Mouse (Mus musculus): ENCODE results near the gene Stra6. TPM values are rescaled to one million over a fixed set of nuclear protein-coding genes. Genes with fewer than 3 reads are reported as not detected.

Gene Stra6
- 47.5 and 48.5 TPM in 2 replicates for polyA plus RNA-seq (2015; fragmentation: Nextera tagmentation; extraction: Ambion mirVana)

DNA sequence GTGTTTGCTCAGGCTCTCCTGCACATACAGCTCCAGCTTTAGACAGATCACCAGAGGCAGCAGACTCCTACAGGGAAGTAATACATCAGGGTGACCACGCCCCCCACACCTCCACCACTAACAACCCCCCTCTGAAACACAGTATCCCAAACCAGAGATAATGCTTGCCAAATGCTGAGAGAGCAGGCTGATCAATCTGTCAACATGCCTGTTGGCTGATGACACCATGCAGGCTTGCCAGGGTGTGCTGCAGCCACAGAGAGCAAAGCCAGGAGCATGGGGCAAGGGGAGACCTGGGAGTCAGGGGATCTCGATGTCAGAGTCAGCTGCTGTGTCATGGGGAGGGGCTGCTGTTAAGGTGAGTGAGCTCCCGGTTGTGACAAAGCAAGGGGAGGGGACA is at the start of gene Stra6:
Stra6 (plus strand) TSS at position 258 of the 400 bp plus-strand sequence.
- Histone ChIP-seq H3K4me2 (no peak within 1 kb of the TSS), H3K4me1 (replicated peaks) (peaks cover 73% of the 10 kb centered on the region), H3K9ac (no peak within 1 kb of the TSS), H3K27me3 (peaks cover 23% of the 10 kb centered on the region), H3K27ac (replicated peaks) (peak within 1 kb of the TSS; percentile 20; the same call in 1 of the 2 replicates), H3K4me3 (no peak within 1 kb of the TSS), H3K36me3 (no peaks in the 10 kb centered on the region), H3K9me3 (no peaks in the 10 kb centered on the region)
- ATAC-seq (ENCODE audit: low read depth) = no peak
- WGBS = 27% methylated on average over 3 of the region's 3 CpGs

DNA sequence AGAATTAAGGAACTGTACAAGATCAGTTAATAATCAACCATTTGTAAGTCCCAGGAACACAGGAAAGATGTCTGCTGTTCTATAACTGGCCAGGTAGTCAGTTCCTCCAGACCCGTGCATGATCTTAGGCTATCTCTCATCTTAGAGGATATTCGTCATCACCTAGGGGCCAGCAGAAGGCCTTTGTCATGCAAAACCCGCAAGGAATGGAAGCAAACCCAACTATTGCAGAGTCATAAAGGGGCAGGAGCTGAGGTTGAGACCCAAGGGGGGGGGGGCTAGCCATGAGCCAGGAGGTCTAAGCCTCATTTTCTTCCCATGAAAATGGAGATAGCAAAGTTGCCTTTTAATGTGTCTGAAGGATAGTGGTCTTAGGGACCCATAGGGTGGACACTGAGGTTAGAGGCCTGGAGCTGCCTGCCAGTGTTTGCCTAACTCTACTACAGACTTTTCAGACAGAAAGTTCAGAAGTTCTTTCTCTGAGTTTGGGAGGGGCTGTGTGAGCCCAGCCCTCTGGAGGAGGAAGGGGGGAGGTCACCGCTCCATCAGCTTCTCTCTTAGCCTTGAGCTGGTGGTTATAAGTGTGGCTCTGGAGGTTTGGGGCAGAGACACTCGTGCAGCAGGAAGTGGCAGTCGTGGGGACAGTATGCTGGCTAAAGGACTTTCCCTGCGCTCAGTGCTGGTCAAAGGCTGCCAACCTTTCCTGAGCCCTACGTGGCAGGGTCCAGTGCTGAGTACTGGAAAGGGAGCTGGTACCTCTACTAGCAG is 49.0 kb upstream of the Stra6 start:
- Histone ChIP-seq H3K9ac (no peak overlapping the region), H3K9me3 (no peaks in the 10 kb centered on the region), H3K36me3 (no peaks in the 10 kb centered on the region), H3K4me1 (replicated peaks) (peaks cover under 1% of the 10 kb centered on the region), H3K4me3 (no peak overlapping the region), H3K4me2 (no peak overlapping the region), H3K27me3 (no peaks in the 10 kb centered on the region), H3K27ac (replicated peaks) (no peak overlapping the region)
- ATAC-seq (ENCODE audit: low read depth) = no peak
- WGBS = 66% methylated on average over 8 of the region's 8 CpGs

DNA sequence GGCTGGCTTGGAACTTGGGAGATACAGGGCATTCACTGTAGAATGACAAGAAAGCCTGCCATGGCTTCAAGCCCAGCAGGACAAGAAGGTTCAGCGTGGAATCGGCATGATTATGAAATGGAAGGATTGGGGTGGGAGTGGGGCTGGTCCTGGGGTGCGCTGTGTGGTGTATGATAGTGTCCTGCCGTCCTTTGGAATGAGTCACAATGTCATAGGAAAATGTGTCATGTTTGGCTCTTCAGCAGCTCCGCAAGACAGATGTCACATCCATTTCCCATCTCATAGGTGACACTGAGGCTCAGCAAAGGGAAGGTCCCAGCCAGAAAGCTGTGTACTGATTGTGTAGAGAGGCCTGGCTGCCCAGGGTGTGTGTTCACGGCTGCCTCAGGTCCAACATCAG is 47.7 kb upstream of the Stra6 start:
- H3K4me2 ChIP-seq = no peak overlapping the region
- no peaks in the 10 kb centered on the region for H3K9me3 ChIP-seq
- H3K4me1 ChIP-seq (replicated peaks) = no peaks in the 10 kb centered on the region
- H3K36me3 ChIP-seq = no peaks in the 10 kb centered on the region
- H3K27me3 ChIP-seq = no peaks in the 10 kb centered on the region
- WGBS = 89% methylated on average over 6 of the region's 6 CpGs
- no peak overlapping the region for H3K9ac ChIP-seq
- no peak for ATAC-seq (ENCODE audit: low read depth)
- no peak overlapping the region for H3K27ac ChIP-seq (replicated peaks)
- no peak overlapping the region for H3K4me3 ChIP-seq

DNA sequence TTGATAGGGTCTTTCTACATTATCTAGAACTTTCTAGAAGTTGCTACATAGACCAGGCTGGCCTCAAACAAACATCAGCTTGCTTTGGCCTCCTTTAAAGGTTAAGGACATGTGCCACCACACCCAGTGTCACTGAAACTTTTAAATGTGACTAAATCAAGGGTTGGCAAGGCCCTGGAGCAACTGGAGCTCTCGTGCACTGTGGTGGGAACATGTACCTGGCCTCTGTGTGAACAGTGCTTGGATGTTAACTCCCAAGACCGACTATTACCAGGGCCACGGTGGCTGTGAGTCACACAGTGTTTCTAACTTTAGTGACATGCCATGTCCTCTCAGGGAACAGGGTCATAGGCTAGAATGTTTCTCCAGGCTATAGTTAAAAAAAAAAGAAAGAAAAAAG is 46.6 kb upstream of the Stra6 start:
- Histone ChIP-seq H3K4me1 (replicated peaks) (no peaks in the 10 kb centered on the region), H3K9ac (no peak overlapping the region), H3K9me3 (no peaks in the 10 kb centered on the region), H3K27me3 (no peaks in the 10 kb centered on the region), H3K4me2 (no peak overlapping the region), H3K36me3 (no peaks in the 10 kb centered on the region), H3K4me3 (no peak overlapping the region), H3K27ac (replicated peaks) (no peak overlapping the region)
- WGBS = 76% methylated on average over 3 of the region's 3 CpGs
- no peak for ATAC-seq (ENCODE audit: low read depth)

DNA sequence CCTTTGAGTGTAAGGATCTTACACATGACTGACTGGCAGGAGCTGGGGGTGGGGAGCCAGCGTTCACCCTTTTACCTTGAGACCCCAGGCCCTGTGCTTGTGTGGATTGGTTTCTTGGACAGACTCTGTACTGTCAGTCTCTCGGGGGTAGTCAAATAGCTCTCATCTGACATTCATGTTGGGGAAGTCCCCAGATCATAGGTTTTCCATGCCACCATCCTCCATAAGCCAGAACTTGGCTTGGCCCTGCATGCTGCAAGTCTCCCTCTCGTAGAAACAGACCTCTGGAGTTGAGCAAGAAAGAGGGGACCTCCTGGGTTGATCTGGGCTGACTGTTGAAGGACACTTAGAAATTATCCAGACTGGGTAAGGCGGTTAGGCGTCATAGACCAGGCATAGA is 45.2 kb upstream of the Stra6 start:
- no peaks in the 10 kb centered on the region for H3K36me3 ChIP-seq
- H3K27ac ChIP-seq (replicated peaks) = no peak overlapping the region
- no peak overlapping the region for H3K4me3 ChIP-seq
- no peaks in the 10 kb centered on the region for H3K9me3 ChIP-seq
- ATAC-seq (ENCODE audit: low read depth) = no peak
- no peak overlapping the region for H3K9ac ChIP-seq
- H3K4me1 ChIP-seq (replicated peaks) = no peaks in the 10 kb centered on the region
- 0 out of 2 replicates have a peak, but pooled peaks cover 2% of the 10 kb centered on the region for H3K27me3 ChIP-seq
- H3K4me2 ChIP-seq = no peak overlapping the region
- whole genome bisulfite sequencing = 83% methylated on average over 5 of the region's 5 CpGs

DNA sequence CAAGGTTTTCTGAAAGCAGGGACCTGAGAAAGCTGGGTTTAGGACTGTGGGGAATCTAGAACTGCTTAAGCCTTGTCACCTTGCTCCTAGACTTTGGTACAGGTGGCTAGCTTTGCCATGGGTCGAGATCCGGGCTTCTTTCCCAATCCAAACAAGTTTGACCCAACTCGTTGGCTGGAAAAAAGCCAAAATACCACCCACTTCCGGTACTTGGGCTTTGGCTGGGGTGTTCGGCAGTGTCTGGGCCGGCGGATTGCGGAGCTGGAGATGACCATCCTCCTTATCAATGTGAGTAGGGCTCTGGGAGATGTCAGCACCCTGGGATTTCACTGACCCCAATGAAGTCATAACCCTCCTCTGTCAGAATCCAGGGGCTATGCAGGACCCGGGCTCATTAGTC is 37.6 kb upstream of the Stra6 start:
- Histone ChIP-seq H3K27ac (replicated peaks) (no peak overlapping the region), H3K4me1 (replicated peaks) (no peaks in the 10 kb centered on the region), H3K9me3 (no peaks in the 10 kb centered on the region), H3K4me2 (no peak overlapping the region), H3K9ac (no peak overlapping the region), H3K36me3 (no peaks in the 10 kb centered on the region), H3K4me3 (no peak overlapping the region), H3K27me3 (0 out of 2 replicates have a peak, but pooled peaks cover 6% of the 10 kb centered on the region)
- ATAC-seq (ENCODE audit: low read depth) = no peak
- WGBS = 93% methylated on average over 9 of the region's 9 CpGs

DNA sequence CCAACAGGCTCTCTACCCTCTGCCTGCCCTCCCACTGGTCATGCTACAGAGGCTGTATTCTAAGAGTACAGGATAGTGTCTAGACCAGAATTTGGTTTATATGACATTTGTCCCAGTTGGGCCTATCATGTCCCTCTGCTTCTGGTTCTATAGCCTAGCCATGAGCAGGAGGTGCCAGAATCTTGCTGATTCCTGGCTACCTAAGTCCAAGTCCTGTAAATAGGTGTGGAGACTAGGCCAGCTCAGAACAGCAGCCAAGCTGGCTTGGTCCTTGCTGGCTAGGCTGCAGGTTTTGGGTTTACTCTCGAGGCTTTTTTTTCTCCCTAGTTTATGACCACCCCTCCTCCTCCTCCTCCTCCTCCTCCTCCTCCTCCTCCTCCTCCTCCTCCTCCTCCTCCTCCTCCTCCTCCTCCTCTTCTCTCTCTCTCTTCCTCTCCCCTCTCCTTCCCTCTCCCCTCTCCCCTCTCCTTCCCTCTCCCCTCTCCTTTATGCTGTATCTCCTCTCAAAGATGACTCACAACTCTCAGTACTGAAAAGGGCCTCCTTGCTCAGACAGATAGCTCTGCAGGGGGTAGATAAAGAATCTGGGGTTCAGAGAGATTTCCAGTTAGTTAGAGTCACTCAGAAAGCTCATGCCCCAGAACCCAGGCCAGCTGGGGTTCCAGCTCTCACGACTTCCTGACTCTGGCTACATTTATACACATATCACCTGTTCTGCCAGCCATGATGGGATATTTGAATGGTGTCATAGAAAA is 36.0 kb upstream of the Stra6 start:
- Histone ChIP-seq H3K36me3 (no peaks in the 10 kb centered on the region), H3K4me1 (replicated peaks) (no peaks in the 10 kb centered on the region), H3K4me2 (no peak overlapping the region), H3K9ac (no peak overlapping the region), H3K9me3 (no peaks in the 10 kb centered on the region), H3K4me3 (no peak overlapping the region), H3K27me3 (0 out of 2 replicates have a peak, but pooled peaks cover 6% of the 10 kb centered on the region), H3K27ac (replicated peaks) (no peak overlapping the region)
- 24% methylated on average over 2 of the region's 2 CpGs for WGBS
- ATAC-seq (ENCODE audit: low read depth) = no peak

DNA sequence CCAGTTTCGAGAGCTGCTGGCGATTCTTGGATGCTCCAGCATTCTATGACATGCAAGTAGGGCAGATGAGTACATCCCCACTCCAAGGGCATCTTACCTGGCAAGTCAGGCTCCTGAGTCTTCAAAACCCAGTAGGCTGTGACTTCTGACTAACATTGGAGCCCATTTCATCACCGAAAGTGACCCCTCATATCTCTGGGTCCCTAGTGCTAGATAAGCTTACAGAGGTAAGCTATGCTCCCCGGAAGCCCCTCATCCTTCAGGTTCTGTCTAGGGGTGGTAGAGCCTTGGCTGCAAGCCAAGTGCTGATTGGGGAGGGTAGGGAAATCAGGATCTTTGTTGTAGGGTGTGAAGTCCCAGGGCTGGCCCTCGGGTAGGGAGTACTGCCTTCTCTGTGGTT is 34.7 kb upstream of the Stra6 start:
- ATAC-seq (ENCODE audit: low read depth) = no peak
- Histone ChIP-seq H3K27me3 (no peaks in the 10 kb centered on the region), H3K4me2 (no peak overlapping the region), H3K4me3 (no peak overlapping the region), H3K9ac (no peak overlapping the region), H3K9me3 (no peaks in the 10 kb centered on the region), H3K36me3 (no peaks in the 10 kb centered on the region), H3K4me1 (replicated peaks) (no peaks in the 10 kb centered on the region), H3K27ac (replicated peaks) (no peak overlapping the region)
- WGBS = 75% methylated on average over 5 of the region's 5 CpGs

DNA sequence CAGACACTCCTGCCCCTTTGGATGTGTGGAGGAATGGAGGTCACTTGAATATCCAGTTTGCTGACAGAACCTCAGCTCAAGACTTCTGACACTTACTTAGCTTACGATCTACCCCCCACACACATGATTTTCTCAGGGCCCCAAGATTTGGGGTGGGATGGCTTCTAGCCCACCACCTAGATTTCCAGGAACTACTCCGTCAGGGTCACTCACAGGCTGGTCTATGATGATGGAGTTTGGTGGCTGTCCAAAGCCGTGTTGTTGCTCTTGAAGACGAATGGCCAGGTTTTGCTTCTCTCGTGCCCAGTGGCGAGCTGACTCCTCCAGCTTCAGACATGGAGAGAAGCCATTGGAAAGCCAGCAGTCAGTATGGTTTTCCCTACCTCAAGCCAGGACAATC is 34.0 kb upstream of the Stra6 start:
- no peak overlapping the region for H3K4me2 ChIP-seq
- no peaks in the 10 kb centered on the region for H3K36me3 ChIP-seq
- 85% methylated on average over 6 of the region's 6 CpGs for WGBS
- H3K4me3 ChIP-seq = no peak overlapping the region
- no peak for ATAC-seq (ENCODE audit: low read depth)
- H3K9ac ChIP-seq = no peak overlapping the region
- no peaks in the 10 kb centered on the region for H3K27me3 ChIP-seq
- H3K27ac ChIP-seq (replicated peaks) = no peak overlapping the region
- H3K4me1 ChIP-seq (replicated peaks) = no peaks in the 10 kb centered on the region
- H3K9me3 ChIP-seq = no peaks in the 10 kb centered on the region

DNA sequence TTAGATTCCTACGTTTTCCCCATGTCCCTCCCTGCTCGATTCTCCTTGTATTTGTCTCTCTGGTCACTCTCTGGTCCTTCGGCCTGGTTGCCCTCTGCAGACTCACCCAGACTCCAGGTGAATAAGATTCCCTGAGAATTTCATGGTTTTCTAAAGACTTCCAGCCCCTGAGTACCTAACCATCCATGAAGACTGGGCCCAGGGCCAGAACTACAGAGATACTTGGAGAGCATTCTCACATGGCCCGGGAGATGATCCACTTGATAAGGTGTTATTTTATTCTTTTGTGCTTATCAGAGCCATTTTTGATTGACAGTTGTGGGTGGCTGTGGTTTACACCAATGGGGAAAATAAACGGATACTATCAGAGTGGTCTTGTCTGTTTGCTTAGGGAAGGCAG is 31.7 kb upstream of the Stra6 start:
- no peak overlapping the region for H3K4me2 ChIP-seq
- H3K9ac ChIP-seq = no peak overlapping the region
- ATAC-seq (ENCODE audit: low read depth) = no peak
- no peaks in the 10 kb centered on the region for H3K36me3 ChIP-seq
- H3K27ac ChIP-seq (replicated peaks) = no peak overlapping the region
- no peaks in the 10 kb centered on the region for H3K9me3 ChIP-seq
- H3K27me3 ChIP-seq = peaks cover 11% of the 10 kb centered on the region
- 80% methylated on average over 5 of the region's 5 CpGs for WGBS
- H3K4me1 ChIP-seq (replicated peaks) = no peaks in the 10 kb centered on the region
- no peak overlapping the region for H3K4me3 ChIP-seq

DNA sequence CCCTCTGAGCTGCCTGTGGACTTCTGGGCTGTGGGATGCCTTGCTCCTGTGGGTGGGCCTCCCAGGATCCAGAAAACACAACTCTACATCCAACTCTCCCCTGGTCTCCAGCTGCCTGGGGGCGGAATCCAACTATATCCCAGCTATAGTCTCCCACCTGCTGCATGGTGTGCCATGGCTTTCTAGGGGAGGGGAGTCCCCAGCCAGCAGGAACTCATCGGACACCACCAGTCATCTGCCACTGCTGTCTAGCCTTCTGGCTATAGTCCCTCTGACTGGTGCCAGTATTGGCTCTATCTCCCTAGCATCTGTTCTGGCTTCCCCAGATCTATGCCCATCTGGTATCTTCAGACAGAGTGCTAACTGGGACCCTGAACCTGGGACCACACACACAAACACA is 28.1 kb upstream of the Stra6 start:
- 68% methylated on average over 2 of the region's 2 CpGs for WGBS
- Histone ChIP-seq H3K9ac (no peak overlapping the region), H3K36me3 (no peaks in the 10 kb centered on the region), H3K9me3 (no peaks in the 10 kb centered on the region), H3K4me3 (no peak overlapping the region), H3K4me2 (no peak overlapping the region), H3K4me1 (replicated peaks) (peaks cover 12% of the 10 kb centered on the region), H3K27me3 (peaks cover 36% of the 10 kb centered on the region), H3K27ac (replicated peaks) (no peak overlapping the region)
- ATAC-seq (ENCODE audit: low read depth) = no peak

DNA sequence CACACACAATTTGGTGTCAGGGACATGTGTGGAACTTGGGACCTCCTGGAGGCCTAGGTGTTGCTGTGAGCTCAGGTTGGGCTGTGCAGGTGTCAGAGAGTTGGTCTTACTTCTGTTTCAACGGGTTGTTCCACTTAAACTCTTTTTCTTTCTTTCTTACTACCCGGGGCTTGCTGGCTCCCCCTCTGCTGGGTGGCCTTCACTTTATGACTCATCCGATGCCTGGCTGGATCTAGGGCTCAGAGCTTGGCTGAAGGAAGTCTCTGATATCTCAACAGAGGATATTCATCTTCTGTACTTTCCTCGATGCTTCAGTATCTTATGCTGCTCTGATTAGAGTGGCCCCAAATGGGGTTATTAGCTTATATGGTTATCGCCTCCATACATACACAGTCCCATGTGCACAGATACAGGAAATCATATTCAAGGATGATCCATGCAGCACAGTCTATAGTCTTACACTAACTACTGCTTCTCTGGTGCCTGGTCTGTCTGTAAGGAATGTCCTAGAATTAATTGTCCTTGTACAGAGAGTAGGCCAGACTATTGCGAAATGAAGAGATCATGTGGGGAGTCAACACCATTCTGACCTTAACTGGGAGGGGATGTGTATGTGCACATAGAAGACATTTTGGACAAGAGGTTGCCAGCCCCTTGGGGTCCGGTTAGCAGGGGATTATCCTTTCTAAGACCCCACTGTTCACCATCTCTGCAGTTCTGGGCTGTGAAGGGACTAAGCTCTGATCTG is 27.5 kb upstream of the Stra6 start:
- no peaks in the 10 kb centered on the region for H3K9me3 ChIP-seq
- no peaks in the 10 kb centered on the region for H3K36me3 ChIP-seq
- 74% methylated on average over 7 of the region's 7 CpGs for WGBS
- ATAC-seq (ENCODE audit: low read depth) = no peak
- no peak overlapping the region for H3K4me2 ChIP-seq
- H3K4me3 ChIP-seq = no peak overlapping the region
- no peak overlapping the region for H3K27ac ChIP-seq (replicated peaks)
- H3K4me1 ChIP-seq (replicated peaks) = peaks cover 18% of the 10 kb centered on the region
- H3K9ac ChIP-seq = no peak overlapping the region
- peaks cover 36% of the 10 kb centered on the region for H3K27me3 ChIP-seq

Data from neural tube, embryonic 13.5 days (tissue).